Mouse (Mus musculus): ENCODE measurements at regions not wholly inside any gene's neighbourhood (a gene's known extent, or its start where the extent isn't known, plus 50 kb on each side); places are given as distances from the start of the nearest gene placed in this dataset.

DNA sequence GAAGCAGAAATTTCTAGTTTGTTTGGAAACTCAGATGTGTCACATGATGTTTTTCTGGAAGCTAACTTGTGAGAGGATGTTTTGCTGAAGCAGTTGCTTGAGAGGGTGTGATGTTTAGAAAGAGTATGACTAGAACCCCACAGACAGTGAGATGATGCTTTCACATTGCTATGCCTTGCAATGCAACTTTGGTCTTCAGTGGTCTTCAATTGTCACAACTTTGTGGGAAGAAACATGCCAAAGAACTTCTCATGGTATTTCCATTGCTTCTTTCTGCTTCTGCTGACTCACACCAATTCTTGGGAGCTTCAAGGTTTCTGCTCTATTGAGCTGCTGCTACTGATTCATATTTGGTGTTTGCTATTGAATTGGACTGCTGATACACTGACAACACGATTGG lies 365.3 kb upstream of the Tmem229a start:
- DNase-seq (ENCODE audit: low spot score in 2 of 2) = no peak

DNA sequence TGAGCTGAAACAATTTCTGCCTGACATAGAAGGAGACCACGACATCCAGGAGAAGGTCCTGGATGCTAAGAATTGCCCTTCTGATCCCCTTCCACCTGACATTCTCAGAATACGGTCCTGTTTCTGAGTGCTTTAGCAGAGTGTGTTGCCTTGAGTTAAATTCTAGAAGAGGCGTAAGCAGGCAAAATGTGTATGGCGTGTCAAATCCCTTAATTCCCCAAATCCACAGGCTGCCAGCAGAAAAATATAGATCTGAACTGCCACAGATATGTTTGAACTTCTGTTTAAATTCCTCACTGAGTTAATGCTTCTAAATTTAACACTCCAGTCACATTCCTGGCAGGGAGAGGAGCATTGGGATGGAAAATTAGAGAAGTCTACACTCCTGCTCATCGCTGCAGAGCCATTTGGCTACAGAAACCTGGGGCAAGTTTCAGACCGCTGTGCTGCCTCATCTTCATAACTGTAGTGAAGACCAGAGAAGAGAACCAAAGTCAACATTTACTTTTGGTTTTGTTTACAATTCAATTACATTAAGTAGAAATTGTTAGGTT lies 364.3 kb upstream of the Tmem229a start:
- peak; percentile 2 to 12 for DNase-seq (ENCODE audit: low spot score in 2 of 2)

DNA sequence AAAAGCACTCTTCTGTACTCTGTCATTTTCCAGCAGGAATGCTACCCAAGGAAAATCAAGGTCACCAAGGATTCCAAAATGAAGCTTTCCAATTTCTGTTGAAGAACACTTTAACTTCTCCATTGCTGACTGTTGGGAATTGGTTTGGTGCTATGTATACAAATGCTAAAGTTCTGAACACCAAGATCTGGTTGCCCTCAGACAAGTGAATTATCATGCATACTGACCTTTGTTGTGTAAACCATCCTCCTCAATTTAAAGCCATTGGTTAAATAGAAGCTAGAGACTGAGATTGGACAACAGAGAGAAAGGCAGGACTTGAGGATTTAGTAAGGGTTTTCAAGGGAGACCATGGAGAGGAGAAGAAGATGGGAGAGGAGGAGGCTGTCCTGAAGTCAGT lies 351.4 kb upstream of the Tmem229a start:
- no peak for DNase-seq (ENCODE audit: low spot score in 2 of 2)

DNA sequence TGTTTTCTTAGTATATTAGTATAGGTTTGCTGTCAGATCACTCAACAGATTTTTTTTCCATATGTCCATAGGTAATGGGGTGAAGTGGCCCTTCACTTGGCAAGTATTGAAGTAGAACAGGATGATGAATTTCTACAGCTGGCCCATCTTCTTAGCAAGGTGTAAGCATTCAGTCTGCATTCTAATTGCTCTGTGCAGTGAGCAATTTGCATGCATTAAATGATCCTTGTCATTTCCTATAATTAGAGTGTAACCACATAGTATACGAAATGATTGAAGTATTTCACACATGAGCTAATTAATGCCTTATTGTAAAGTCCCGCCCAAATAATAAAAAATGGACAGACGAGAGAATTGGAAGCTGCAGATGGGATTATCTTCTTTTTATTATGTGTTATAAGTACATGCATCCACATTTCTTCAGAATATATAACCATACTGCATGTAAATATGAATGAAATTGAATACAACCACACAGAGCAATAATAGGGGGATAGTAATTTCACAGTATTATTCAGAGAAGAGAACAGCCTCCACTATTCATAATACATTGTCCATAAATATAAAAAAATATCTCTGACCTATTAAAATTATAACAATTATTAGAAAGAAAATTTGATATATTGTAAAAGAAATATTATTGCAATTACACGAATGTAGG lies 348.9 kb upstream of the Tmem229a start:
- no peak for DNase-seq (ENCODE audit: low spot score in 2 of 2)

DNA sequence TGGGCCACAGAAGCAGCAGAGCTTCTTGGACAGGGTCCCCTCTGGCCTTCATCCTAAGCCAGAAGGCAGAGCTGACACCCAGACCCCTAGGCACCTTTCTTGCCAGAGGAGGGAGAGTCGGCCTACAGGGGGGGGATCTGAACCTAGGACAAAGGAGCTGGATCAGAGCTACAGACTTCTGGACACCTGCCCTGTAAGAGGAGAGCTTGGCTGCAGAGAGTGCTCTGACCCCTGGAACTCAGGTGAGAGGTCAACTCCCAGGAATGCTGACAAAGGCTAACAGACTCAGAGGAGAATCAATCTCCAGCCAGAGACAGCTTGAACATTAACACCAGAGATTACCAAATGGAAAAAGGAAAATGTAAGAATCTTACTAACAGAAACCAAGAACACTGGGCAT lies 335.5 kb upstream of the Tmem229a start:
- no peak for DNase-seq (ENCODE audit: low spot score in 2 of 2)

DNA sequence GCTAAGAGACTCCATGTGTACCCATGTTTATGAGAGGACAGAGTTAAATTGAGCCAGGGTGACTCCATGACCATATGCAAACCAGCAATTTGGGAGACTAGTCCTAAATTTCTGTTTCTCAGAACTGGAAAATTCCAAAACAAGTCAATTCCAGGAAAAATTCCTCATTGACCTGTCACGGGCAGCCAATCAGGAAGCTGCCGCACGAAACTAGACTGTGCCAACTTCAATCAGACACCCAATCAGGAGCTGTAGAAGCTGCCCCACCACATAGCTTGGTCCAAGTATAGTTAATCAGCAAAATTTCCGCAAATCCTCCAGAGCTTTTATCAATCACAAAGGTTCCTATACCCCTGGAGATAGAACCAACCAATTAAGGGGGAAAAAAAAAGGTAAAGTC lies 331.5 kb upstream of the Tmem229a start:
- DNase-seq (ENCODE audit: low spot score in 2 of 2) = no peak

DNA sequence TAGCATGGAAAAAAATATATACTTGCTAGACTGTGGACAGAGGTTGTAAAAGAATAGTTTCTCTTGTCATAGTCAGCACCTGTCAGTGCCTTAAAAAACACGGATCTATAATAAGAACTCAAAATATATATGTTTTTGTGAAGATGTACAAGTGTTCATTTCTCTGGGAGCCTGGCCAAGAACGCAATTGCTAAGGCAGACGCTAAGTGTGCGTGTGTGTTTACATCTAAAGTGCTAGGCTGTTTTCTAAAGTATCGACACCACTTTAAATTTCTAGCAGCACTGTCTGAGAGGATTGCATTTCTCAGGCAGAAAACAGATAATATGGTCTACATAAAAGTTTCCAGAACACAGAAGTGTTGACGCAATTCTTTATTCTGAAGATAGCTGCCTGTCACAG lies 330.2 kb upstream of the Tmem229a start:
- DNase-seq (ENCODE audit: low spot score in 2 of 2) = peak in 1 of 2 experiments; percentile 6

DNA sequence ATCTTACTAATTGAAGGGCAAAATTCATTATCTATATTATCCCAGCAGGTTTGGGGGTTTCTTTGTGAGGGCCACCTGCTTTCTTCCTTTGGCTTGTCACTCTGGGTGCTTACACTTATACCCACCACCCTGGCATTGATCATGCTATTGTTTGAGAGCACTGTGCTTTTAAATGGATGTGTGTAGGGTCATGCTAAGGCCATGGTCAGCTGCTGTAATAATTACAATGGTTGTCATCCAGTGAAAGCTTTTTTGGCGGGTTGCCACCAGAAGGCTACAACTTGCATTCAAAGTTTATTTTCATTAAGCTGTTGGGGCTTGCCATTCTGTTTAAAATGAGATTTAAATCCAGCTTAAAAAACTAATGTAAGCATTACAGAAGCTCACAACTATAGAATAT lies 322.4 kb upstream of the Tmem229a start:
- DNase-seq (ENCODE audit: low spot score in 2 of 2) = no peak

DNA sequence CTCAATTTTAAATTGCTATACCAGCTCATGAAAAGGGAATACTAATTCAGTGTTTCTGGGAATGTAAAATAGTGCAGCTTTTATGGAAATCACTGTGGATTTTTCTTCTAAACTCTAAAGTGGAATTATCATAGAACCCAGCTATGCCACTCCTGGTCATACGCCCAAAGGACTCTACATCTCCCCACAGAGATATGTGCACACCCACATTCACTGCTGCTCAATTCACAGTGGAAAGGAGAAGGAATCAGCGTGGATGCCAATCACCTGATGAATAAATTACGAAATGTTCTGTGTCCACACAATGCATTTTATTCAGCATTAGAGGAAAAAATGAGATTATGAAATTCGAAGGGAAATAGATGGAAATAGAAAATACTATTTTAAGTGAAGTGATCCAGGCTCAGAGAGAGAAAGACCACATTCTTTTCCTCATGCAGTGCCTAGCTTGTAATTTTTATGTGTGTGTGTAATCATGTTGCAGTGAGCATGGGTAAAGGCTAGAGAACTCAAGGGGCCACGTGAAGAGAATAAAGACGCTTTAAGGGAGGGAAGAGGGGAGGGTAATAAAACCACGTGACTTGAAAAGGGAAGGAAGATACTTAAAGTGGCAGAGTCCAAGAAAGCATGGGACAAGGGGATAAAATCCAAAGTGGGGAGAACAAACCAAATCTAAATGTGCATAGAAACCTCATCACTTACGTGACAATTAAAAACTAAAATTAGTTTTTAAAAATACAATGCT lies 321.8 kb upstream of the Tmem229a start:
- DNase-seq (ENCODE audit: low spot score in 2 of 2) = no peak

DNA sequence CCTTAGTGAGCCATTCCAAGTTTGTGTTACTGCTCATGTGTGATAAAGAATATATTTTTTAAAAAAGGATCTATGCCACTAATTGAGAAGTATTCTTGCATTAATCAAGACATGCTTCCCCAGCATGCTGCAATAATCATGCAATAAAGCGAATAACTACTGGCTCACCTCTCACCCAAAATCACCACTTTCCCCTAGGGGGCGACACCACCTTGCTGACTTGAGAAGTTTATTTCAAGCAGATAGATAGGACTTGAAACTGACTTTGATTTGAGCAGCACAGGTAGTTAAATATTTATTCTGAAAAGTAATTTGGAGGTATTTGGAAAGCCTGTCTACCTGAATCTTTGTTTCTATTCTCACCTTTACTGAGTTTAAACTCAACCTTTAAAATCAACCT lies 320.1 kb upstream of the Tmem229a start:
- DNase-seq (ENCODE audit: low spot score in 2 of 2) = peak in 1 of 2 experiments; percentile 26

DNA sequence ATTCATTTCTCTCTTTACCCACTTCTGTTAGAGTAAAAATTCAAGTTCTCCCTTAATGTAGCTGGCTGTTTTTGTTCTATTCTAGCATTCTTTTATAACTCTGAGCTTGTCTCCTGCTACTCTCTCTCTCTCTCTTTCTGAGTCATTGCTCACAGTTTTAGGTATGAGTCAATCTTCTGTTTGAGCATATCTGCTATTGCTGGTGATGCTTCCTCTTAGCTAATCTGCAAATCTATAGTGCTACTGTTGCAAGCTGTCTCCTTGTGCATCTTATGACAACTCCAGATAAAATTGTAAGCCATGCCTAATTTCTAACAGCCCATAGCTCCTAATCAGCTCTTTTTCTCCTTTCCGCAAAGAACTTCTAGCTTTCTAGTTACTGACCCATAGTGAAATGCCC lies 304.5 kb upstream of the Tmem229a start:
- no peak for DNase-seq (ENCODE audit: low spot score in 2 of 2)

DNA sequence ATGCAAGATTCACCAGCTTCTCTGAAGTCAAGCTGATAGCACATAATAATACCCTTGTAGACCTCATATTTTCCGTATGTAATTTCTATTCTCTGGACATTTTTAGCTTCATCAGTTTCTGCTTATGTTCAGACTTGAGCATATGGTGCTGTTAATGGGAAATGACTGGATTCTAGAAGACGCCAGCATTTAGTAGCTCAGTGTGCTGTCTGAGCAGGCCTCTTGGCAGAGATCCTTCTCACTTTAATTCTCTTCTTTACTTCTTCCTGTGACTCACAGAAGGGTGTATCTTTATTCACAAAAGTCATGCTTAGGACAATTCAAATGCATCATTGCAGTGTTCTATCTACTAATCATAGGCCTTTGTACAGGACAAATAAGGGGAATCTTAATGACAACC lies 299.7 kb upstream of the Tmem229a start:
- DNase-seq (ENCODE audit: low spot score in 2 of 2) = no peak

DNA sequence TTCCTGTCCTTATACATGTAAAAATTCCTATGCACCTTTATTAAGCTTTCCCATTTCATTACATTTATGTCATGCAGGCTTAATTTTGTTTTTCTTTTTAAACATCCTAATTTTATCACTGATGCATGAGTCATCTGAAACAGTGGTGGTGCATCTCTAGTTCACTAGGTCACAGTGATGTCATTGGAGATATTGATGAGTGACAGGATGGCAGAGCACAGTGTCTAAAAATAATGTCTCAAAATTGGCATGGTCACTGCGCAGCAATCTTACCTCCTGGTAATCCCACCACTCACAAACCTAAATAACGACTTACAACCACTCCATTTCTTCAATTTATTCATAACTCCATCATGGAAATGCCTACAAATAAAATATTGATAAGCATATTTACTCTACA lies 280.9 kb upstream of the Tmem229a start:
- no peak for DNase-seq (ENCODE audit: low spot score in 2 of 2)

DNA sequence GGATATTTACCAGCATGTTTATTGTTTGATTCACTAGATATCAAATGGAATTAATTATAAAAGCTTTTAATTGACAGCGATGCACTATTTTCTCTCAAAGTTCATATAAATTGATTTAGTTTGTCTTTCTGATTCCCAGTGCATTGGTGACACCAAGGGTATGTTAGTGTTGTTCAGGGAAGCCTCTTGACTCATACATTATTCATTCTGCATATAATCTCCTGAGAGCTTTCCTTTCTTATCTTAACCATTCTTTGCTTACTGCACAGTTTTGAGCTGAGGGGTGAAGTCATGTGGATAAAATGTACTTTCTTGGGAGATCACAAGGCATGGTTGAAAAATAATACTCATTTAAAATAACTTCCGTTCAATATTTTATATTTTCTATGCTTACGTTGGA lies 280.5 kb upstream of the Tmem229a start:
- no peak for DNase-seq (ENCODE audit: low spot score in 2 of 2)

Measured in frontal cortex, postnatal 36 days (tissue).